Mouse (Mus musculus) megakaryocyte, embryonic 14.5 days (primary cell): Measurements from ENCODE around the gene Raver1.

ENCODE experiments used
- FLI1 ChIP-seq: IDR thresholded peaks from 2 replicates; pipeline ENCODE4 v1.6.1; 2012; ENCODE audit warnings: low read length, inconsistent platforms, mixed read lengths
- GATA1 ChIP-seq: IDR thresholded peaks from 3 replicates; pipeline ENCODE4 v1.6.1; 2012; ENCODE audit warnings: mixed read lengths, low read length, inconsistent platforms, borderline replicate concordance

GRCm38 (mm10) chr9:21097793-21098192 is 6.0 kb upstream of the Raver1 start:
- no peak for TF ChIP-seq GATA1
- no peak for TF ChIP-seq FLI1
